Mouse (Mus musculus): ENCODE measurements at regions not wholly inside any gene's neighbourhood (a gene's known extent, or its start where the extent isn't known, plus 50 kb on each side); places are given as distances from the start of the nearest gene placed in this dataset.

GRCm38 (mm10) chr6:67144946-67145716 lies 92.8 kb upstream of the Serbp1 start:
- ATAC-seq (ENCODE audit: insufficient number of reproducible peaks, low FRiP score, low TSS enrichment, low read depth), result no peak
- H3K9ac ChIP-seq (ENCODE audit: low read length), result no peak overlapping the region
- 55% methylated on average over 13 of the region's 13 CpGs for WGBS
- DNase-seq (ENCODE audit: low spot score), result no peak
- no peak overlapping the region for H3K4me3 ChIP-seq (ENCODE audit: low read depth, low read length)
- H3K4me2 ChIP-seq (ENCODE audit: low read depth, severe bottlenecking), result no peak overlapping the region
- H3K4me1 ChIP-seq (ENCODE audit: control insufficient read depth, insufficient read depth, low read length), result peaks cover 3% of the 10 kb centered on the region; the same call in 1 of the 2 replicates
- no peaks in the 10 kb centered on the region for H3K36me3 ChIP-seq (ENCODE audit: control insufficient read depth, insufficient read depth, low read length)
- H3K27ac ChIP-seq (replicated peaks; ENCODE audit: low read depth, low read length), result no peak overlapping the region
- no peaks in the 10 kb centered on the region for H3K27me3 ChIP-seq (ENCODE audit: control insufficient read depth, insufficient read depth, low read length)
- H3K9me3 ChIP-seq (ENCODE audit: control insufficient read depth, low read length), result no peaks in the 10 kb centered on the region

- no peaks in the 10 kb centered on the region for H3K27me3 ChIP-seq (ENCODE audit: control insufficient read depth, insufficient read depth, low read length)
- H3K4me1 ChIP-seq (ENCODE audit: control insufficient read depth, insufficient read depth, low read length), result peaks cover 3% of the 10 kb centered on the region; the same call in 1 of the 2 replicates
- ATAC-seq (ENCODE audit: insufficient number of reproducible peaks, low FRiP score, low TSS enrichment, low read depth), result no peak
- no peak overlapping the region for H3K27ac ChIP-seq (replicated peaks; ENCODE audit: low read depth, low read length)
- DNase-seq (ENCODE audit: low spot score), result peak; percentile 56
- no peaks in the 10 kb centered on the region for H3K36me3 ChIP-seq (ENCODE audit: control insufficient read depth, insufficient read depth, low read length)
- H3K4me2 ChIP-seq (ENCODE audit: low read depth, severe bottlenecking), result no peak overlapping the region
- no peak overlapping the region for H3K9ac ChIP-seq (ENCODE audit: low read length)
- H3K4me3 ChIP-seq (ENCODE audit: low read depth, low read length), result no peak overlapping the region
- H3K9me3 ChIP-seq (ENCODE audit: control insufficient read depth, low read length), result no peaks in the 10 kb centered on the region
- WGBS, result 36% methylated on average over 4 of the region's 4 CpGs
Measured at GRCm38 (mm10) chr6:67142179-67142578, 95.8 kb upstream of the Serbp1 start.

- H3K9ac ChIP-seq (ENCODE audit: low read length), result no peak overlapping the region
- H3K27ac ChIP-seq (replicated peaks; ENCODE audit: low read depth, low read length), result no peak overlapping the region
- no peaks in the 10 kb centered on the region for H3K36me3 ChIP-seq (ENCODE audit: control insufficient read depth, insufficient read depth, low read length)
- no peak for ATAC-seq (ENCODE audit: insufficient number of reproducible peaks, low FRiP score, low TSS enrichment, low read depth)
- H3K4me3 ChIP-seq (ENCODE audit: low read depth, low read length), result no peak overlapping the region
- no peak overlapping the region for H3K4me2 ChIP-seq (ENCODE audit: low read depth, severe bottlenecking)
- 75% methylated on average over 6 of the region's 6 CpGs for WGBS
- no peak for DNase-seq (ENCODE audit: low spot score)
- no peaks in the 10 kb centered on the region for H3K9me3 ChIP-seq (ENCODE audit: control insufficient read depth, low read length)
- no peaks in the 10 kb centered on the region for H3K27me3 ChIP-seq (ENCODE audit: control insufficient read depth, insufficient read depth, low read length)
- H3K4me1 ChIP-seq (ENCODE audit: control insufficient read depth, insufficient read depth, low read length), result no peaks in the 10 kb centered on the region; the same call in 1 of the 2 replicates
Measured at GRCm38 (mm10) chr6:67140645-67141250, 97.2 kb upstream of the Serbp1 start.

GRCm38 (mm10) chr6:67139012-67139375 lies 99.0 kb upstream of the Serbp1 start:
- Histone ChIP-seq H3K36me3 (ENCODE audit: control insufficient read depth, insufficient read depth, low read length) (no peaks in the 10 kb centered on the region), H3K27ac (replicated peaks; ENCODE audit: low read depth, low read length) (no peak overlapping the region), H3K9me3 (ENCODE audit: control insufficient read depth, low read length) (no peaks in the 10 kb centered on the region), H3K4me3 (ENCODE audit: low read depth, low read length) (no peak overlapping the region), H3K4me2 (ENCODE audit: low read depth, severe bottlenecking) (no peak overlapping the region), H3K4me1 (ENCODE audit: control insufficient read depth, insufficient read depth, low read length) (no peaks in the 10 kb centered on the region), H3K9ac (ENCODE audit: low read length) (no peak overlapping the region), H3K27me3 (ENCODE audit: control insufficient read depth, insufficient read depth, low read length) (no peaks in the 10 kb centered on the region)
- 80% methylated on average over 3 of the region's 3 CpGs for WGBS
- ATAC-seq (ENCODE audit: insufficient number of reproducible peaks, low FRiP score, low TSS enrichment, low read depth) (no peak), DNase-seq (ENCODE audit: low spot score) (no peak)

GRCm38 (mm10) chr6:67138302-67139011 lies 99.5 kb upstream of the Serbp1 start:
- Histone ChIP-seq H3K4me3 (ENCODE audit: low read depth, low read length) (no peak overlapping the region), H3K4me2 (ENCODE audit: low read depth, severe bottlenecking) (no peak overlapping the region), H3K27ac (replicated peaks; ENCODE audit: low read depth, low read length) (no peak overlapping the region), H3K36me3 (ENCODE audit: control insufficient read depth, insufficient read depth, low read length) (no peaks in the 10 kb centered on the region), H3K9ac (ENCODE audit: low read length) (no peak overlapping the region), H3K27me3 (ENCODE audit: control insufficient read depth, insufficient read depth, low read length) (no peaks in the 10 kb centered on the region), H3K9me3 (ENCODE audit: control insufficient read depth, low read length) (no peaks in the 10 kb centered on the region), H3K4me1 (ENCODE audit: control insufficient read depth, insufficient read depth, low read length) (no peaks in the 10 kb centered on the region)
- peak; percentile 37 for ATAC-seq (ENCODE audit: insufficient number of reproducible peaks, low FRiP score, low TSS enrichment, low read depth)
- 56% methylated on average over 13 of the region's 13 CpGs for WGBS
- no peak for DNase-seq (ENCODE audit: low spot score)

GRCm38 (mm10) chr6:67137482-67137881 lies 100.2 kb upstream of the Gadd45a start:
- no peak overlapping the region for H3K27ac ChIP-seq (replicated peaks; ENCODE audit: low read depth, low read length)
- no peak for ATAC-seq (ENCODE audit: insufficient number of reproducible peaks, low FRiP score, low TSS enrichment, low read depth)
- 73% methylated on average over 4 of the region's 4 CpGs for WGBS

GRCm38 (mm10) chr6:67134915-67135314 lies 97.7 kb upstream of the Gadd45a start:
- no peaks in the 10 kb centered on the region for H3K27me3 ChIP-seq (ENCODE audit: control insufficient read depth, insufficient read depth, low read length)
- peak; percentile 35 for DNase-seq (ENCODE audit: low spot score)
- H3K36me3 ChIP-seq (ENCODE audit: control insufficient read depth, insufficient read depth, low read length), result no peaks in the 10 kb centered on the region
- H3K9me3 ChIP-seq (ENCODE audit: control insufficient read depth, low read length), result peaks cover 3% of the 10 kb centered on the region; the same call in 1 of the 2 replicates
- WGBS, result 21% methylated on average over 1 of the region's 1 CpGs
- H3K9ac ChIP-seq (ENCODE audit: low read length), result no peak overlapping the region
- no peak overlapping the region for H3K4me3 ChIP-seq (ENCODE audit: low read depth, low read length)
- ATAC-seq (ENCODE audit: insufficient number of reproducible peaks, low FRiP score, low TSS enrichment, low read depth), result peak; percentile 31; the same call in 1 of the 2 replicates
- peak overlapping the region; percentile 9; the same call in 1 of the 2 replicates for H3K27ac ChIP-seq (replicated peaks; ENCODE audit: low read depth, low read length)
- H3K4me1 ChIP-seq (ENCODE audit: control insufficient read depth, insufficient read depth, low read length), result no peaks in the 10 kb centered on the region
- no peak overlapping the region for H3K4me2 ChIP-seq (ENCODE audit: low read depth, severe bottlenecking)

More at GRCm38 (mm10) chr6:67137482-67137881, 100.2 kb upstream of the Gadd45a start:
- Histone ChIP-seq H3K9me3 (ENCODE audit: control insufficient read depth, low read length) (no peaks in the 10 kb centered on the region), H3K4me1 (ENCODE audit: control insufficient read depth, insufficient read depth, low read length) (no peaks in the 10 kb centered on the region), H3K4me3 (ENCODE audit: low read depth, low read length) (no peak overlapping the region), H3K27me3 (ENCODE audit: control insufficient read depth, insufficient read depth, low read length) (no peaks in the 10 kb centered on the region), H3K4me2 (ENCODE audit: low read depth, severe bottlenecking) (no peak overlapping the region), H3K9ac (ENCODE audit: low read length) (no peak overlapping the region), H3K36me3 (ENCODE audit: control insufficient read depth, insufficient read depth, low read length) (no peaks in the 10 kb centered on the region)
- DNase-seq (ENCODE audit: low spot score), result no peak

GRCm38 (mm10) chr6:67130540-67131301 lies 93.5 kb upstream of the Gadd45a start:
- H3K9ac ChIP-seq (ENCODE audit: low read length), result no peak overlapping the region
- no peak overlapping the region for H3K4me2 ChIP-seq (ENCODE audit: low read depth, severe bottlenecking)
- H3K27ac ChIP-seq (replicated peaks; ENCODE audit: low read depth, low read length), result no peak overlapping the region
- H3K4me3 ChIP-seq (ENCODE audit: low read depth, low read length), result no peak overlapping the region
- H3K27me3 ChIP-seq (ENCODE audit: control insufficient read depth, insufficient read depth, low read length), result no peaks in the 10 kb centered on the region
- no peaks in the 10 kb centered on the region for H3K4me1 ChIP-seq (ENCODE audit: control insufficient read depth, insufficient read depth, low read length)
- no peak for ATAC-seq (ENCODE audit: insufficient number of reproducible peaks, low FRiP score, low TSS enrichment, low read depth)
- WGBS, result 83% methylated on average over 11 of the region's 11 CpGs
- no peaks in the 10 kb centered on the region for H3K36me3 ChIP-seq (ENCODE audit: control insufficient read depth, insufficient read depth, low read length)
- H3K9me3 ChIP-seq (ENCODE audit: control insufficient read depth, low read length), result peaks cover 3% of the 10 kb centered on the region; the same call in 1 of the 2 replicates
- DNase-seq (ENCODE audit: low spot score), result no peak

Data from limb, embryonic 11.5 days (tissue).